Mouse (Mus musculus) pancreas, adult 10 weeks (tissue): Measurements from ENCODE around the gene Naa15. TPM values are rescaled to one million over a fixed set of nuclear protein-coding genes. Genes with fewer than 3 reads are reported as not detected.

Source experiments
- polyA plus RNA-seq: library from polyadenylated mRNA; stranded (reverse); fragments of 350-450 nt; fragmentation: Illumina TruSeq; extraction: RNeasy Lipid Tissue Mini Kit (QIAGEN cat#74804); gene quantifications from one replicate; pipeline ENCODE4 v1.2.3, GENCODE M21; 2015; ENCODE audit warnings: low read depth, low replicate concordance; ENCODE audit not compliant: insufficient read depth

The Naa15 gene
- 6.2 TPM for polyA plus RNA-seq

GRCm38 (mm10) chr3:51415098-51416072, at the start of gene Naa15:
Gene Naa15 (plus strand): TSS chr3:51415148.

DNA sequence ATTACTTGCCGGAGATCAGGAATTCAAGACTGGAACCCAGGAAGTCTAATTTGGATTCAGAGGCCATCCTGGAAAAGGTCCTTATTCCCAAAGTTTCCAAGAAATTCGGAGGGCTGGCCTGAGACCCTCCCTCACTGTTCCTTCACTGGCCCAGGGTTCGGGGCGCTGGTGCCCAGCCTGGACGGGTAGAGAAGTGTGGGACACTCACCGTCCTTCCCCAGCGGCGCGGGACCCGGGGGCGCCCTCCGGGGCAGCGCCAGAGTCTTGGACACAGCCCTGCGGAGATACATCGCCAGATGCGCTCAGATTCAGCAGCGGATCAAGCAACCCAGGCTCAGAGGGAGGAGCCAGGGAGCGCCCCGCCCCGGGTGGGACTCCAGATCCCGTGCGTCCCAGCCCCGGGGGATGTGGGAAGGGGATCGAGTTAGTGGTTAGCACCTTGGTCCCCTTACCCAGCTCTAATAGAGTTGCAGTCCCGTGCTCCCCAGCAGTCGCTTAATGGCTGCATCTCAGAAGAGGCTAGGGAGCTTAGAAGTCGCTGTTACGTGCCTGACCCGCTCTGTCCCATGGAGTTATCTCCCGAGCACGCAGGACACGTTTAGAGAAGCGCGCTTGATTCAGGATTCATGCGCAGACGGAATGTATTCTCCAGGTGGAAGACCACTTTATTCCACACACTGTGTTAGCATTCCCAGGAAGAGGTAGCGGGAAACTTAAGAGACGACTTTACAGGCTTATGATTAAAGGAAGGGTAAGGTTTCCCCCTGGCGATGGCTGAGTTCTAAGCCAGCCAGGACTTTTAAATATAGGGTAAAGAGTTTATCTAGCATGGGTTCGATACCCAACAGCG, 18.5 kb upstream of the Naa15 start, which contains the start of gene Mgarp:
Gene Mgarp, minus strand, starts transcription at position 520 of the 850 bp plus-strand sequence.

DNA sequence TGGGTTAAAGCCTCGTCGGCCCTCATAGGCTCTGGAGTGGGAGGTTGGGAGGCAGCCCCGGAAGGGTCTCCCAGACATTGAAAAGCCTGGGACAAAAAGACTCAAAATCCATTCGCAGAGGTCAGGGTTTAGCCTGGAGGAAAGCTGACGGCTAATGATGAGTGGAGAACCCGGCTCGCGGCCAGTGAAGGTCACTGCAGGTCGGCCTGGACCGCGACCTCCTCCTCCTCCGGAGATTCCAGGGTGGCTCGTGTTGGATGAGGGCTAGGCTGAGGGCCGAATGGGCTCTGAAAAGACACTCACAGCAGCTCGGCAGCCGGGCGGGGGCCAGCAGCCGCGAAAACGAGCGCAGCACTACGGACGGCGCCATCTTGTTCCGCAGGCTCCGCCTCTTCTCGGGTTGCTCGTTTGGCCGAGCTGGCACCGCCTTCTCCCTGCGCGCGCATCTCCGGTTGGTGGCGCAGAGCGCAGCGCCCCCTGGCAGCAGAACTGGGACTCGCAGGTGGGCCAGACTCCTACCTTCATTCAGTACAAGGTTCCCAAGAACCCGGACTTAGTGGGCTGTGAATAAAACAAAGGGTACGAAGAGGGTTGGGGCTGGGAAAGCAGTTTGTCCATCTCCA, 6.3 kb upstream of the Naa15 start, which contains the start of gene Ndufc1:
Gene Ndufc1, minus strand, starts transcription at position 428 of the 623 bp plus-strand sequence.

GRCm38 (mm10) chr3:51483741-51484359, 68.9 kb downstream of the Naa15 start, which contains the start of gene Rab33b:
Gene Rab33b (plus strand): TSS chr3:51483920.

Other genes with a start within 250 kb of the Naa15 start
- 4.5 TPM for gene Noct, start 190.7 kb upstream of the Naa15 start, polyA plus RNA-seq
- 8.5 TPM for gene Elf2, start 74.5 kb upstream of the Naa15 start, polyA plus RNA-seq
- 0.70 TPM for gene Mgarp, start 18.4 kb upstream of the Naa15 start, polyA plus RNA-seq
- gene Ndufc1, start 6.2 kb upstream of the Naa15 start, polyA plus RNA-seq: 74.9 TPM
- 4.6 TPM for gene Rab33b, start 68.8 kb downstream of the Naa15 start, polyA plus RNA-seq
- 6.4 TPM for gene Setd7, start 145.7 kb downstream of the Naa15 start, polyA plus RNA-seq
- 1.9 TPM for gene Mgst2, start 245.2 kb downstream of the Naa15 start, polyA plus RNA-seq